Mouse (Mus musculus) kidney, embryonic 14.5 days (tissue): Measurements from ENCODE around the gene Tnnc1. TPM values are rescaled to one million over a fixed set of nuclear protein-coding genes. Genes with fewer than 3 reads are reported as not detected.

ENCODE experiments used
- polyA plus RNA-seq: library from polyadenylated mRNA; unstranded; fragments of >200 nt; fragmentation: Nextera tagmentation; extraction: Ambion mirVana; gene quantifications from 2 replicates; pipeline ENCODE4 v1.2.1, GENCODE M21; 2014

Tnnc1 gene
- polyA plus RNA-seq, 1 experiment from 2014 or later: 3.0 TPM

Other genes starting within 250 kb of the Tnnc1 start
- gene Glt8d1, start 206.9 kb upstream of the Tnnc1 start, polyA plus RNA-seq: 66.5 and 72.9 TPM in 2 replicates
- gene Spcs1, start 206.6 kb upstream of the Tnnc1 start, polyA plus RNA-seq: 350 and 462 TPM in 2 replicates
- gene Pbrm1, start 189.2 kb upstream of the Tnnc1 start, polyA plus RNA-seq: 104 and 116 TPM in 2 replicates
- gene Gnl3, start 189.2 kb upstream of the Tnnc1 start, polyA plus RNA-seq: 146 and 166 TPM in 2 replicates
- 98.5 and 124 TPM in 2 replicates for gene Smim4, start 79.4 kb upstream of the Tnnc1 start, polyA plus RNA-seq
- gene Nt5dc2, start 77.3 kb upstream of the Tnnc1 start, polyA plus RNA-seq: 377 and 517 TPM in 2 replicates
- gene Stab1, start 39.7 kb upstream of the Tnnc1 start, polyA plus RNA-seq: 39.8 and 41.1 TPM in 2 replicates
- 259 and 375 TPM in 2 replicates for gene Nisch, start 8.6 kb downstream of the Tnnc1 start, polyA plus RNA-seq
- 0.56 and 0.64 TPM in 2 replicates for gene Sema3g, start 9.5 kb downstream of the Tnnc1 start, polyA plus RNA-seq
- 12.4 and 14.7 TPM in 2 replicates for gene Phf7, start 43.0 kb downstream of the Tnnc1 start, polyA plus RNA-seq
- gene Bap1, start 43.1 kb downstream of the Tnnc1 start, polyA plus RNA-seq: 60.0 and 90.3 TPM in 2 replicates
- 5.5 and 9.0 TPM in 2 replicates for gene Dnah1, start 115.6 kb downstream of the Tnnc1 start, polyA plus RNA-seq
- 27.4 and 49.8 TPM in 2 replicates for gene Capn7, start 128.3 kb downstream of the Tnnc1 start, polyA plus RNA-seq
- gene Sh3bp5, start 227.8 kb downstream of the Tnnc1 start, polyA plus RNA-seq: 6.7 and 14.3 TPM in 2 replicates